Mouse (Mus musculus) ES-E14 (cell line): ENCODE results near the gene Iqsec2. TPM values are rescaled to one million over a fixed set of nuclear protein-coding genes. Genes with fewer than 3 reads are reported as not detected.

Experiments
- DNase-seq: peaks from one replicate; pipeline ENCODE4 v3.0.0-alpha.2; 2013; ENCODE audit warnings: low read depth, low spot score
- H3K27ac ChIP-seq: 2 replicates; pipeline ENCODE4 v1.5.1; 2012; ENCODE audit warnings: low read depth, mild to moderate bottlenecking, low read length, moderate library complexity, mixed read lengths; ENCODE audit not compliant: poor library complexity, insufficient read depth, severe bottlenecking
- H3K36me3 ChIP-seq: 2 replicates; pipeline ENCODE4 v1.6.1; 2012; ENCODE audit warnings: mild to moderate bottlenecking, low read length, moderate library complexity, mixed read lengths; ENCODE audit not compliant: control insufficient read depth, poor library complexity, insufficient read depth, severe bottlenecking
- H3K4me1 ChIP-seq, 2 experiments: fragments of 150-350 bp in 1 of 2; sonication (generic) in 1 of 2; 2 replicates each; pipeline ENCODE4 v1.6.1; 2012; ENCODE audit warnings: low read length in 2 of 2, mild to moderate bottlenecking in 1 of 2, mixed read lengths in 1 of 2; ENCODE audit not compliant: control insufficient read depth in 2 of 2, insufficient read depth in 2 of 2, poor library complexity in 1 of 2
- H3K4me3 ChIP-seq, 2 experiments: fragments of 150-350 bp in 1 of 2; sonication (generic) in 1 of 2; 2 replicates each; pipeline ENCODE4 v1.5.1; 2012; ENCODE audit warnings: low read length in 2 of 2, low read depth in 1 of 2, mild to moderate bottlenecking in 1 of 2, mixed read lengths in 1 of 2; ENCODE audit not compliant: insufficient read depth in 1 of 2, poor library complexity in 1 of 2, severe bottlenecking in 1 of 2
- H3K9ac ChIP-seq: 2 replicates; pipeline ENCODE4 v1.6.1; 2012; ENCODE audit warnings: low read depth, mild to moderate bottlenecking, low read length, mixed read lengths; ENCODE audit not compliant: poor library complexity, insufficient read depth, severe bottlenecking
- H3K9me3 ChIP-seq: fragments of 150-350 bp; sonication (generic); 2 replicates; pipeline ENCODE4 v1.6.1; 2012; ENCODE audit warnings: low read depth, mild to moderate bottlenecking, low read length; ENCODE audit not compliant: control insufficient read depth, insufficient read depth
- CHD2 ChIP-seq: IDR thresholded peaks from 2 replicates; pipeline ENCODE4 v1.6.1; 2014; ENCODE audit warnings: mild to moderate bottlenecking, low read depth, low read length, inconsistent platforms
- HCFC1 ChIP-seq: IDR thresholded peaks from 2 replicates; pipeline ENCODE4 v1.6.1; 2012; ENCODE audit warnings: low read length, inconsistent platforms, borderline replicate concordance; ENCODE audit not compliant: insufficient read depth
- MAFK ChIP-seq: IDR thresholded peaks from 2 replicates; pipeline ENCODE4 v1.6.1; 2014; ENCODE audit warnings: mild to moderate bottlenecking, low read depth, low read length, inconsistent platforms; ENCODE audit not compliant: insufficient read depth
- ZC3H11A ChIP-seq: IDR thresholded peaks from 2 replicates; pipeline ENCODE4 v1.6.1; 2012; ENCODE audit warnings: low read depth, mild to moderate bottlenecking, inconsistent platforms, low read length, borderline replicate concordance
- ZNF384 ChIP-seq: IDR thresholded peaks from 2 replicates; pipeline ENCODE4 v1.6.1; 2012; ENCODE audit warnings: low read depth, low read length, inconsistent platforms
- in situ Hi-C, 2 experiments: fragments of 600-800 bp; cut with MboI; formaldehyde crosslinking; loops; one replicate each; pipeline ENCODE4 v1.15.1; 2025; ENCODE audit warnings: low sequenced_read_pairs in 2 of 2, inconsistent platforms in 1 of 2; ENCODE audit not compliant: unreplicated experiment in 2 of 2
- total RNA-seq: library from RNA; depleted of rRNA; stranded (reverse); fragments of 300-350 nt; gene quantifications from 2 replicates; pipeline ENCODE4 v1.2.3, GENCODE M21; 2012

The Iqsec2 gene
- total RNA-seq, 1 experiment: 1.2 TPM

GRCm38 (mm10) chrX:152172487-152172935 is 28.4 kb downstream of the Iqsec2 start:
- H3K36me3 ChIP-seq: no peaks in the 10 kb centered on the region
- no peak for DNase-seq
- no peaks in the 10 kb centered on the region for H3K9me3 ChIP-seq
- H3K4me1 ChIP-seq: no peaks in the 10 kb centered on the region
- TF ChIP-seq HCFC1 (no peak), MAFK (no peak), CHD2 (no peak), ZC3H11A (no peak), ZNF384 (no peak)
- in situ Hi-C loops: loop anchor here in 1 of 2 experiments (25.0 kb wide), 1 partner anchor 210 kb away; no protein-coding TSS in a partner anchor
- H3K27ac ChIP-seq: no peak overlapping the region
- H3K9ac ChIP-seq: no peak overlapping the region
- no peak overlapping the region for H3K4me3 ChIP-seq

GRCm38 (mm10) chrX:152175284-152175683 is 31.2 kb downstream of the Iqsec2 start:
- Histone ChIP-seq H3K27ac (no peak overlapping the region), H3K9me3 (no peaks in the 10 kb centered on the region), H3K36me3 (no peaks in the 10 kb centered on the region), H3K9ac (no peak overlapping the region), H3K4me3 (no peak overlapping the region), H3K4me1 (no peaks in the 10 kb centered on the region)
- DNase-seq: peak; percentile 20
- in situ Hi-C loops: no loop called here
- TF ChIP-seq CHD2: no peak
- TF ChIP-seq HCFC1: no peak
- TF ChIP-seq ZC3H11A: no peak; the same call in 1 of the 2 replicates
- TF ChIP-seq ZNF384: no peak
- no peak for TF ChIP-seq MAFK

- no peaks in the 10 kb centered on the region for H3K9me3 ChIP-seq
- no peaks in the 10 kb centered on the region for H3K4me1 ChIP-seq
- no peaks in the 10 kb centered on the region for H3K36me3 ChIP-seq
- no peak for TF ChIP-seq CHD2
- no peak for TF ChIP-seq ZNF384
- no peak for TF ChIP-seq ZC3H11A
- no peak for TF ChIP-seq MAFK
- no peak for TF ChIP-seq HCFC1
- no peak overlapping the region for H3K4me3 ChIP-seq
- DNase-seq: no peak
- no peak overlapping the region for H3K9ac ChIP-seq
- in situ Hi-C loops: no loop called here
- no peak overlapping the region for H3K27ac ChIP-seq
These were observed 33.8 kb downstream of the Iqsec2 start for GRCm38 (mm10) chrX:152177897-152178296.

- Histone ChIP-seq H3K27ac (no peak overlapping the region), H3K4me3 (no peak overlapping the region), H3K9ac (no peak overlapping the region), H3K4me1 (no peaks in the 10 kb centered on the region), H3K9me3 (no peaks in the 10 kb centered on the region), H3K36me3 (no peaks in the 10 kb centered on the region)
- no peak for DNase-seq
- TF ChIP-seq MAFK: no peak
- no peak for TF ChIP-seq CHD2
- in situ Hi-C loops: no loop called here
These were observed 34.9 kb downstream of the Iqsec2 start for GRCm38 (mm10) chrX:152178843-152179545.
